Mouse (Mus musculus): Measurements from ENCODE around the gene Ctbp1.

Ctbp1 gene

DNA sequence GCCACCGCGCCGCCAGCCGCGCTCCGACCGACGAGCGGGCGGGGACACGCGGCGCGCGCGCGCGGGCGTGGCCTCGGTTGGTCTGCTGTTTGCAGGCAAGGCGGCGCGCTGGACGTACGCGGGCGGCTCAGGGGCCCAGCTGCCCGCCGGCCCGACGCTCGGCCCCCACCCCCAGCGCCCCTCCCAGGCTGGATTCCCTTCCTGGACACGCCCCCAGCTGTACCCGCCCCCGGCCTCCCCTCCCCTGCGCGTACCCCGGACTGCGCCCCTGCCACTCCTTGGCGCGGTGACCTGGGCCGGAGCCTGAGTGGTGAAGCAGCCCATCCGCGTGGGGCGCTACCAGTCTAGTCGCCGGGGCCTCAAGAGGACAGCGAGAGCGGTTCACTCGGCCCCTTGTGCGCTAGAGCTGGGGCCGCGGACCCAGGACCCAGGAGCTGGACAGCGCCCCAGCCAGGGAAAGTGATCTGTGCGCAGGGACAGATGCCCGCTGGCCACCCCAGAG is at the start of gene Ctbp1:
Ctbp1 (minus strand) TSS at position 42 of the 502 bp plus-strand sequence.
- CTCF ChIA-PET = interaction anchor here (1.7 kb wide), 1 partner anchor 103 kb away, joined by 10 read pairs; the partner anchor contains the start of gene Uvssa

DNA sequence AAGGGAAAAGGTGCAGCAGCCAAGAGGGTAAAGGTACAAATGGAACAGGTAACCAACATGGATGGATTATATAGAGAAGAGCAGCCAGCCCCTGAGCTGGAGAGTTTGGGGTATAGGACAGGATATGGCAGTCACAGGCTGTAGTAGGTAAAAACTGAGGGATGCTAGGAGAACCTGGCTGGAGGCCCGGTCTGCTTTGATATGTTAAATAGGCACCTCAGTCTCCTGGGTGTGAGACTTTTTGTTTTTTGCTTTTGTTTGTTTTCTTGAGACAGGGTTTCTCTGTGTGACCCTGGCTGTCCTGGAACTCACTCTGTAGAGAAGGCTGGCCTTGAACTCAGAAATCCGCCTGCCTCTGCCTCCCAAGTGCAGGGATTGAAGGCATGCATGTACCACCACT is 49.7 kb upstream of the Ctbp1 start:
- CTCF ChIA-PET = no interaction called here

DNA sequence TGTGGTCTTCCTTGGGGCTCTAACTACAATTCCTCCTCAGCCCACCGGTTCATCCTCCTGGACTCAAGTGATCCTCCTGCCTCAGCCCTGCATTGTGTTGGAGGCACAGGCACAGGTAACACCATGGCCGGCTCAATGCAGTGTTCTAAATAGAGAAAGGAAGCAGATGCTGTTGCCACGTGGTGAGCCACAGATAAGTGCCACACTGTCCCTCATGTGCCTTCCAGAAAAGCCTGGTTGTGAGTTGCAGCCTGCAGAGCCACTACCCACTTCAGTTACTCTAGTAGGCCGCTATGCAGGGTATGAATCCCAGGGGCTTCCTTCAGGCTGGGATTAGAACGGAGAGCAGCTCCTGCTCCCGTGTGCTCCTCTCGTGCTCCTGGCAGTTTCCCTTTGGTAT is 37.4 kb upstream of the Ctbp1 start:
- CTCF ChIA-PET = no interaction called here

DNA sequence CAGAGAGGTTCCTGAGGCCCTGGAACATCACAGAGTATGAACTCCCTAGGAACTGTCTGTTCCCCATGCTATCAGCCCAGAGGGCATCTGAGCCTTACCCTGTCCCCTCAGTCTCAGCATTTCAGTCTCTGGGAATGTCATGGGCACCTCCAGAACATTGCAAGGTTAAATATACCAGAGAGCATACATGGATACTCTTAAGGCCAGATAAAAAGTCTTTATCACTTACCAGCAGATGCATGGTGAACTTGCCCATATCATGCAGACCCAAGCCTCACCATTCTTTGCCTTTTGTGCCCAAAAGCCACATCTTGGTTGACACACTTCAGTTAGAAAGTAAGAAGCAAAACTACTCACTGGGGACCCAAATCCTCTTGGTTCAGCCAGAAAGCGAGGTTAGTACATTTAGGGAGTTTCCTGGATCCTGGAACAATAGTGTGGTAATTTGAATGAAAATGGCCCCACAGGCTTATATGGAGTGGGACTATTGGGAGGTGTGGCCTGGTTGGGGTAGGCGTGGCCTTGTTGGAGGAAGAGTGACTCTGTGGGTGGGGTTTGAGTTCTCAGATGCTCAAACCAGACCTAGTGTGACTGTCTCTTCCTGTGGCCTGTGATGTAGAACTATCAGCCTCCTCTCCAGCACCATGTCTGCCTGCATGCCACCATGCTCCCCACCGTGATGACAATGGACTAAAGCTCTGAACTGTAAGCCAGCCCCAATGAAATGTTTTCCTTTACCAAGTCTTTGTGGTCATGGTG is 36.1 kb upstream of the Ctbp1 start:
- CTCF ChIA-PET = no interaction called here

DNA sequence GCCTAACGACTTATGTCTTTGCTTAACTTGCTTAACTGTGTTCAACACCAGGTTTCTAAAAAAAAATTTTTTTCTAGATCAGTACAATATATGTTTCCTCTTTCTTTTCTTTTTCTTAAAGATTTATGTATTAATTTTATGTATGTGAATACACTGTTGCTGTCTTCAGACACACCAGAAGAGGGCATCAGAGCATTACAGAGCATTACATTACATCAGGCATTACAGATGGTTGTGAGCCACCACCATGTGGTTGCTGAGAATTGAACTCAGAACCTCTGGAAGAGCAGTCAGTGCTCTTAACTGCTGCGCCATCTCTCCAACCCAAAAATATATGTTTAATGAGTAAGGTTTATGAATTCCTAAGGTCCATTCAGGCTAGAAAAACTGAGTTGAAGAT is 27.0 kb upstream of the Ctbp1 start:
- CTCF ChIA-PET = interaction anchor here (0.5 kb wide), 1 partner anchor 436 kb away, joined by 3 read pairs; no protein-coding TSS in a partner anchor

DNA sequence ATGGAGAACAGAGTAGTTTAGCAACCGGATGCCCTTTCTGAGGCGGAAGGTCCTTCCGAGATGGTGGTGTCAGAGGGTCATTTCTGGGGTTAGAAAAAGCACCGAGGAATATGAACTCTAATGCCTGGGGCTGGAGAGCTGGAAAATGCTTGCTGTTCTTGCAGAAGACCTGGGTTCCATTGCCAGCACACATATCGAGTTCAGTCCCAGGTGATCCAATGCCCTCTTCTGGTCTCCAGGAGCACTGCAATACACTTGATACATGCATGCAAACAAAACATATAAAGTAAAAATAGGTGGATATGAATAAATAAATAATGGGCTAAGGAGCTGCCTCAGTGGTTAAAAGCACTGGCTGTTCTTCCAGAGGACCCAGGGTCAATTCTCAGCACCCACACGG is 22.4 kb upstream of the Ctbp1 start:
- CTCF ChIA-PET = no interaction called here

DNA sequence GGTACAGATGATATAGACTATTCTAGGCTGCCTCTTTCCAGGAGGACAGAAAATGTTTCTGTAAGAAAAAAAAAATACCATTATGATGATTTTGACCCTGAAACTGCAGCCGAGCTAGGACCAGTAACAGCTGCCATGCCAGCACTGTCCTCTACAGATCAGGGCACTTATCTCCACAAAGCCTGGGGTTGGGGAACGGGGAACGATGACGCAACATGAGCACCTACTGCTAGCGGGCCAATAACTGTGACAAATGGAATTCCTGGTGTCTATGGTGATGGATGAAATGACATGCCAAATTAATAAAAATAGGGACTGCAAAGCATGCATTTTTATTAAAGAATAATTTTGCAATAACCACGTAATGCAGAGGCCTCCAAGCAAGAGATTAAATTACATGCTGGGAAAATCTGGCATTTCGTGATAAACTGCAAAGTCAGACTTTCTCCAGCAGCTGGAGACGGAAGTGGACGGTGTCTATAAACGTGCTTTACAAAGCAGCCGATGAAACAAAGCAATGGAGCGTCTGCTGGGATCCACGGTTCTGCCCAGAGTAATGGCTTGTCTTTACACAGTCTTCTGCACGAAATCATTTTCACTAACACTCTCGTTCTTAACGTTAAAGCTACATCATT is 19.1 kb upstream of the Ctbp1 start:
- CTCF ChIA-PET = no interaction called here

DNA sequence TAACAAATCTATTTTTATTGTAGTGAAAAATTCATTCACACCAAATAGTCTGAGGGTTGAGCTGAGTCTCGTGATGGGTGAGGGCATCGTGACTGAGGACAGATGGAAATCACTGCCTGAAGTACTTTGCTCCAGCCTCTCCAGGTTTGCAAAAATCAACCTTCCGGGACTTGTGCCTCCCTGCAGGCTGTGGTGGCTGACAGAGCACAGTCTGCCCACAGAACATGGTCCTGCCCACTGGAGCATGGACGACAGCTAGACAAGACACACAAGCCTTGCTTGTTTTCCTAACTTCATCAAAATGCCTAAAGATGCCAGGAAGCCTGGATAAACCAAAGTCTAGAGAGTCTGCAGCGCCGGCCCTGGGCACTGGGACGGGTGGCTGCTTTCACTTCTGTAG is 9.2 kb upstream of the Ctbp1 start:
- CTCF ChIA-PET = no interaction called here

DNA sequence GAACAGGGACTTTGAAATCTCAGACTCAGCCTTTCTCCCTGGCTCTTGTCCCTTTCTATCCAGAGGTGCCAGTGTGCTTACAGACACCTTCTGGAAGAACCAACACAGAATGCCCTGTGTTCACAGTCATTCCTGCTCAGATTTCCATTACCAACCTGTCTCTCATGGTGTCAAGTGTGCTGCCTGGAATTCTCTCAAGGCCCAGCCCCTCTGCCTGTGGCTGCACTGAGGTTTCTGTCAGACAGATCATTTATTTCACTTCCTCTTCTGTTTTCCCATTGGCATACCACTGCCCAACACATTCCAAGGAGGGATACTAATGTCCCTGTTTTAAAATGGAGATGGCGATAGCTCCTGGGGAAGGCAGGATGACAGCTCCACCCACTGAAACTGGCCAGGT is 6.6 kb upstream of the Ctbp1 start:
- CTCF ChIA-PET = no interaction called here

DNA sequence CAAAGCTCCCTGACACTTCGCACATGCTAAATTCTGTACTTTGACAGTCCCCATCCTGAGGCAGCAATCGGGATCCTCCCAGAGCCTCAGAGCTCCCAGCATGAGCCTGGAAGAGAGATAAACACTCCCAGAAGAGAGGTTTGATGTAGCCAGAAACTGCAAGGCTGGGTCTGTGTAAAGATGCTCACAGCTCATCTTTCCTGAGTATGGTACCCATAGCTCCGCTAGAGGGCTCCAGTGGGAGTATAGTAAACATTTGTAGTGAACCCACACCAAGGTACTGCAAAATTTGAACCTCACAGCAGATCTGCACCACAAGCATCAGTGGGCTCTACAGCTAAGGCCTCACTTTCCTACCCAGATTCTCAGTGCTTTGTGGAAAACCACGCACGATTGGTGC is 4.2 kb upstream of the Ctbp1 start:
- CTCF ChIA-PET = no interaction called here

DNA sequence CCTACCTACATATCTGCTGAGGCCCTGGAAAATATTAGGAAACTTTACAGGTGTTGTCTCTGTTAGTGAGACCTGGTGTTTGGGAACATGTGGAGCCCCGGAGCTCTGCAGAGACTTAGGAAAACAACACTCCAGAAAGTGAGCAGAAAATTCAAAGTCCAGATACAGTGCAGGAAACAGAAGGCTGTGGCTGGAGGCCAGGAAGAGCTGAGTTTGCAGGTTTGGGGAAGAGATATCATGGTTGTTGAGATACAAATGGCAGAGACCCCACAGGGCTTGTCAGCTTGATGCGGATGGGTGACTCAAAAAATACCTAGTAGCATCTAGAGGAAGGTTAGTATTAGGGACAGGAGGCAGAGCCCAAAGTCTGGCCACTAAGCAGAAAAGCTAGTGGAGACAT is 2.5 kb upstream of the Ctbp1 start:
- CTCF ChIA-PET = interaction anchor here (1.0 kb wide), 1 partner anchor 100 kb away, joined by 20 read pairs; no protein-coding TSS in a partner anchor

DNA sequence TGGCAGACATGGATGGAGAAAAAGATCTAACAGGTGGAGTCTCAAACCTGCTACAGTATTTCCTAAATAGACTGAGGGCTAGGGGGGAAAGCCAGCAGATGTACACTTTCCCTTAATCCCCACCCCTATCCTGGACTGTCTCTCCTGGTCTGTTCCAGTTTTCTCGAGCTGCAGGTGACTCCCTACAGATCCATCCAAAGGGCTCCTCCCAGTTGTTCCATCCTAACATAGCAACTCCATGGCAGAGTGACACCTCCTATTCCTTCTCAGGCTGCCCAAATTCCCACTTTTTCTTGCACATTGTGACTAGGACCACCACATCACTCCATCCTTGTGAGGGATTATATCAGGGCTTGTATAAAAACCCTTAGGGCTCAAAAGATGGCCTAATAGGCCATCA is 960 bp upstream of the Ctbp1 start:
- CTCF ChIA-PET = interaction anchor here (1.7 kb wide), 1 partner anchor 102 kb away, joined by 10 read pairs; the partner anchor contains the start of gene Uvssa

DNA sequence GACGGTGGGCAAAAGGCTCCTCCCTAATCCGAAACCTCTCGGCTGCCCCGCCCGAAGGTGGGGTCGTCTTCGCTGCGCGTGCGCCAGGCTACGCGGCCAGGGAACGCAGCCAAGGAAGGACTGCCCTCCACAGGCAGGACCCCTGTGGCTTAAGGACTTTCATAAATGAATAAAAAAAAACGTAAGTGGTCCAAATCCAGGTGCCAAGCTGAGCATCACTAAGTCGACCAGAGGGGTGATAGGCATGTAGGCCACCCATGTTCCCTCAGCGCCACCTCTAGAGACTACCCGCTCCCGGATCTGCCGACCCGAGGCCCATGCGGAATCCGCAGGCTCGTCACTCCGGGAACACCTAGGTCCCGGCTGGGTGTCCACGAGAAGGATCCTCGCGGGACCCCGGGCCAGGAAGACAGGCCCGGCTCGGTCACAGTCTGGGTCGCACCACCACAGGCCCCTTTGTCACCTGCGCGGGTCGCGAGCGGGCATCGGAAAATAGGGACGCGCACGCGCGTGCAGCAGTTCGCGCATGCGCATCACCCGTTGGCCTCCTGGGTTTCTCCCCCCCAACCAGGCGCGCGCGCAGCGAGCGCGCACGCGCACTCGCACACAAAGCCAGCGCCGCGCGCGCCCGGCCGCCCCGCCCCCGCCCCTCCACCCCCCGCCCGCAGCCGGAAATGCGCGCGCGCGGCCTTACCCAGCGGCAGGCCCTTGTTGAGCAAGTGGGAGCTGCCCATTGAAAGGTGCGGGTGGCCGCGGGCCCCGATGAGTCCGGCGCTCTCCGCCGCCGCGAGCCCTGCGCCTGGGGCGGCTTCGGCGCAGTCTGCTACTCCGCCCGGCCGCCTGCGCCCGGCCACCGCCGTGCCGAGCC is 475 bp downstream of the Ctbp1 start:
- CTCF ChIA-PET = interaction anchor here (0.7 to 1.7 kb wide), 2 partner anchors 104 kb away, joined by 5 to 10 read pairs; partner anchors contain the start of gene Uvssa

DNA sequence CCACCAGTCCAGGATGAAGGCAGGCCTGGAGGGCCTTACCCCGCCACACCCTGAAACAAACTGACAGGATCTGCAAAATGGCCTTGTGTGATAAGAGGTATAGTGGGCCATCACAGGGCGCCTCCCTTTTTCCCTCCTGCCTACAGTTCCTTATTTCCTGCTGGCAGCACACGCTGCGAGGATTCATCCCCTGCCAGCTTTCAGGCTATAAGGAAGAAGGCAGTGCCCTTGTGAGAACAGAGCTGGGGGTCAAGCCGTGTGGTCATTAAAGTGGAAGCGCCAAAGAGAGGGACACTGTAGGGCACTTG is 1.1 kb downstream of the Ctbp1 start:
- CTCF ChIA-PET = interaction anchor here (0.7 kb wide), 1 partner anchor 105 kb away, joined by 5 read pairs; the partner anchor contains the start of gene Uvssa

DNA sequence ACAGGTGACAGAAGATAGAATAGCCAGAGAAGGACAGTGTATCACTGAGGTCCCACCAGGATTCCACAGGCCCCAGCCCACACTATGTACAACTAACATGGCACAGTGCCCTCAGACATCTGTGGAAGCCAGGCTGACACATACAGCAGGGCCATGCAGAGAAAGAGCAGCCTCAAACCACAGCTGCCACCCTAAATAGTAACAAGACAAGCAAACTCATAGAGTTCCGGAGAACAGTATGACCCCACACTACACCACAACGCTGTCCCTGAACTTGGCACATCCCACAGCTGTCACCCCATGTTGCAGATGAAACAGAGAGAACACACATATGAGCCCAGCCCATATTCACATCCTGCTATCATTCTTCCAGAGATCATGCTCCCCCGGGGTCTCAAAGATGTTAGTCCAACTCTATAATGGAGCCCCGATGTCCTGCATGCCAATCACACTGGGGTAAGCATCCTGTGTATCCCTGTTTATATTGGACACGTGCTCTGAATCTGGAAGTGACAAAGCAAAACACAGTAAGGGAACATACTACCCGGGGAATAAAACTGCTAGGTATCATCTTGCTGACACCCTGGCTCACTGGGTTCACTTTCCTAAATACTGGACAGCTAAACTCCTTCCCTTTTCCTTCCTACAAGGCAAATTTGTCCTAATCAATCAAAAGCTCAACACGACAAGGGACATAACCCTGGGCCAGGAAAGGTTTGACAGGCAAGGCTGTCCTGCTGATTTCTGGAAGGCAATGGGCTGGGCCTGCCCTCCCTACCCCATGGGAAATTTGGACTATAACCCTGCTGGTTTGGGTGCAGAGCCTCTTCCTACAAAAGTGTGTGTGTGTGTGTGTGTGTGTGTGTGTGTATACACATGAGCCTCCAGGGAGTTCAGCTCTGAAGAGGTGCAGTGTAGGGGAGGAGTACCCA is 1.7 kb downstream of the Ctbp1 start:
- CTCF ChIA-PET = interaction anchor here (0.7 kb wide), 1 partner anchor 106 kb away, joined by 5 read pairs; the partner anchor contains the start of gene Uvssa

DNA sequence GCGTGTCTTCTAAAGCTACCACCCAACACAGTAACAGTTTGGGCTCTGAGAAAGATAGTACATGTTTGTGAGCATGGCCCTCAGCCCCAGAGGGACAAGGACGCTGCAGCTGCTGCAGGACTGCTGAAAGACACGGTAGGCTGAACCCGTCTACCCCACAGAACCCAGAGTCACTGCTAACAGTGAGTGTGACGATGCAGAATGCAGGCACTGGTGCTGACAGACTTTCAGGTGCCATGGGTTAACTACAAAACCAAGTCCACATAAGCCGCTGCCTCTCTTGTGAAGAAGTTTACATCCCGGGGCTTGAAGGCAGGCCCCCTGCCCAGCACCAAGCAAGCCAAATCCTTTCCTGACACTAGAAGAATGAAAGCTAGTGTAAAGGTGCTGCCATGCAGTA is 2.6 kb downstream of the Ctbp1 start:
- CTCF ChIA-PET = interaction anchor here (0.7 kb wide), 1 partner anchor 106 kb away, joined by 5 read pairs; the partner anchor contains the start of gene Uvssa

DNA sequence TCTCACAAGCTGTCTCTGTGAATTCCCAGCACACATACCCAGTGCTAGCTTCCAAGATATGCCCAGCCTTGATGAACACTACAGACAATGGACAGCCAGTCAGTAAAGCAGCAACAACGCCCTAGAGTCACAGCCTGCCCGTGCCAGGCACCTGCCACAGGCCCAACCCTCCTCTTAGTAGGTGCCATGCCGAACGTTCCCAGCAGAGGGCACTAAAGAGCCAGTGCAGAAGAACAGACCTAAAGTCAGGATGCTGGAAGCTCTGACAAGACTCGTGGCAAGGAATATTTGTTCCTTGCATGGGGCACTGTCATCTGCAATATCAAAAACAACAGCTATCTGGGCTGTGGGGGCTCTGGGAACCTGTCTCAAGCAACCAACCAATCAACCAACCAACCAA is 4.2 kb downstream of the Ctbp1 start:
- CTCF ChIA-PET = interaction anchor here (0.6 kb wide), 1 partner anchor 109 kb away, joined by 3 read pairs; no protein-coding TSS in a partner anchor

DNA sequence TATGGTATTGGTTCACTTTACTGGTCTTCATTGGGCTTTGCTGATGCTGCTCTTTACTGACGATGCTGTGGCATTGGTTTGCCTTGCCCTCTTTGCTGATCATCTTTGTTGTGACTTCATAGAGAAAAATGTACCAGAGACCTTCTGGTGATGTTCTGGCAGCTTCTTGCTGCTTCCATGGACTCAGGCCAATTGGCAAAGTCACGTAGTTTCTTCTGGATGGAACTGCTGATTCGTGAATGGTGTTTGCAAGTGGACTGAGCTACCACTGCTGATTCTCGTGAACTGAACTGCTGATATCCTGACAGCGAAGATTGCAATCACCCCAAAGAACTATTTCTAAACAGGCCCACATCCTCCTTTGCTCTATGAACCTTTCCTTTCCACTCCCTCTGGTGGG is 20.4 kb downstream of the Ctbp1 start:
- CTCF ChIA-PET = no interaction called here

DNA sequence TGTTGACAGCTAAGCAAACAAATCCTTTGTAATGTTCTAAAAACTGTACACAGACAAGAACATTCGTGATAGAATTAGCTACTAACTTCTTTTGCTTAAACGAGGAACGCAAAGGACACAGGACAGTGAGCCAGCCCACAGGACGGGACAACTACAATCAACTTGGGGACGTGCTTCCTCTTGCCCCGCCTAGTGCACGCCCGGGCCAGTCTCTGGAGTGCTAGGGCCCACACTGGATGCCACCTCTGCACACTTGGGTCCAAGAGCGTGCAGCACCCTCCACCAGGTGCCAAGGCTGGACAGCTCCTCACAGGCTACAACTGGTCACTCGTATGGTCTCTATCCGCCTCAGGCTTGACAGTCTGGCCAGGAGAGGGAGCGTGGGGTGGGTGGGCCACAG is 26.6 kb downstream of the Ctbp1 start:
- CTCF ChIA-PET = no interaction called here

DNA sequence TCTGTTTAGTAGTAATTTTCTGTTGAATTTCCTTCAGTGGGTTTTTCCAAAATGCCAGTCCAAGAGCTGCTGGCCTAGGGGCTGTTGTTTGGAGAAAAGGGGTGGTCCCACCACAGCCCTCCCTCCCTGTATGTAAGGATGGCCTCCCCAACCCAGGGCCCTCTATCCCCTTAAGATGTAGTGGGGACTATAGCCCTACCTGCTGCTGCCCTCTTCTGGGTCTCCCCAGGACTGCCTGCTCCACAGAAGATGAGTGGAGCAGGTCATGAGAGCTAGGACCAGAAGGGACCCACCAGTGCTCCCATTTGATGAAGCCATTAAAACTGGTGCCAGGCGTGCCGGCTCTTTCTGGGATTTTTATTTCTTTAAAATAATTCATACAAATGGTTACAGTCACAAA is 27.4 kb downstream of the Ctbp1 start:
- CTCF ChIA-PET = no interaction called here

DNA sequence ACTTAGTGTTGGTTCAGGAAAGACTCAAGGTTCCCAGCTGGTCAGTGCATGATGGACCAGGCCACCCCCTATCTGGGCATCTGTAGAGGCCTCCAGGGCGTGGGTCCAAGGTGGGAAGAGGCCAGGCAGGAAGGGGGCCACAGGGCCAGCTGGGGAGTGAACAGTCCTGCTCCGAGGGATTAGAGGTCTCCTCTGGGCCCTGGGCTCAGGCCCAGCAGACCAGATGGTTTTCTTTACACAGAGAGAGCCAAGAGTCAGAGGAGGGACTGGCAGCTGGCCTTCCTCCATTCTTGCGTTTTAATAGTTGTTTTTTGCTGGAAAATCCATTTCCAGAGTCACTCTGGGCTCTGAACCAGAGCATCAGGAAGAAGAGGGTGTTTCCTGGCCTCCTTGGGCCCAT is 29.1 kb downstream of the Ctbp1 start:
- CTCF ChIA-PET = no interaction called here

All from spleen, embryonic (tissue).